Mouse (Mus musculus) effector memory CD4-positive, alpha-beta T cell, adult 5 months (primary cell): ENCODE results near the gene Ankrd50. TPM values are rescaled to one million over a fixed set of nuclear protein-coding genes. Genes with fewer than 3 reads are reported as not detected.

Experiments
- polyA plus RNA-seq: library from polyadenylated mRNA; unstranded; fragments of 100-300 nt; shearing (Covaris generic); gene quantifications from one replicate; pipeline ENCODE4 v1.2.1, GENCODE M21; 2017

Ankrd50 gene
- 22.5 TPM for polyA plus RNA-seq

DNA sequence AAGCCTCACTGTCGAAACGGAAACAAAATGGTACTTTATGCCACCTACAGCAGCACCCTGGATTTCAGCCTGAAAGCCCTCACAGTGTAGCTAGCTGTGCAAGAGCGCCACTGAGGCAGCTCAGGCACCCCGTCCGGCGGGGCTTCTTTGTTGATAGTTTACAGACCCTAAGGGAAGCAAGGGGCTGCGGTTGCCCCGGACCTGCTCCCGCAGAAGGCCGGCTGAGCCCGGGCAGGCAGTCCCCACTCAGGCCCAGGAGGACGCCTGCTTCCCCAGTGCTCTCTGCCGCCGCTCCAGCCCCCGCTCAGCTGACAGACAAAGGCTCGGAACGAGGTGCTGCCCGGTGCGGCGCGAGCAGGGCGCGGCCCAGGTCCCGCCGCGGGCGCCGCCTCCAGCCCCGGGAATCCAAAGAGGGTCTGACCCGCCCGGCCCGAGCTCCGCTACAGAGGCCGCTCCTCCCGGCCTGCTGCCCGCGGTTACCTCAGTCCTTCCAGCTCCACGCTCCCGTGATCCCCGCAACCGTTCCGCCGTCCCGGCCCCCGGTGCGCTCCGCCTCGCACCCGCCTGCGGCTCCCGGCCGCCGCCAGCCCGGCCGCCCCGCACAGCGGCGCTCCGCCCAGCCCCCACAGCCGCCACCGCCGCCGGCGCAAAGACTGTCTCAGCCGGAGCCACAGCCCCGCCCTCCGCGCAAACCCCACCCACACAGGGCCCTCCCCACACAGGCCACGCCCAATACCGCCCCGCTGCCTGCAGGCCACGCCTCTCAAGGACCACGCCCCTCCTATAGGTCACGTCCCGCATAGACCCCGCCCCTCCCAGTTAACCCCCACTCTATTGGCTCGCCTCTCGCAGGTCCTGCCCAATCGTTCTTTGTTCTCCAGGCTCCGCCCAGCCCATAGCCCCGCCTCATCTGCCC is at the start of gene Ankrd50:
Gene Ankrd50 (minus strand): TSS at position 654 of the 916 bp plus-strand sequence.

